Mouse (Mus musculus) kidney, adult 2 months (tissue): Measurements from ENCODE around the gene Atrnl1.

Experiments
- CTCF ChIP-seq: fragments of 200-500 bp; conservative IDR thresholded peaks from 2 replicates; pipeline ENCODE4 v1.5.1; 2011; ENCODE audit warnings: low read depth, mild to moderate bottlenecking, control low read depth, low read length, moderate library complexity, mixed read lengths; ENCODE audit not compliant: insufficient read depth, insufficient read length
- POLR2A ChIP-seq: fragments of 200-500 bp; IDR thresholded peaks from one replicate; pipeline ENCODE4 v1.6.1; 2011; ENCODE audit warnings: low read depth, low read length, control low read depth

GRCm38 (mm10) chr19:57600233-57600929 is 10.5 kb upstream of the Atrnl1 start:
- TF ChIP-seq CTCF (no peak), POLR2A (no peak)
